Mouse (Mus musculus) hindbrain, embryonic 14.5 days (tissue): ENCODE data around the gene Aldh16a1. TPM values are rescaled to one million over a fixed set of nuclear protein-coding genes. Genes with fewer than 3 reads are reported as not detected.
"Not testable (repeated sequence)": the region's sequence is repeated elsewhere in the genome, so short reads cannot be mapped to it uniquely, and the experiment has no call there.

ENCODE experiments used
- ATAC-seq: fragments of 200-750 bp; cut with Nextera tagmentation; 2 replicates; pipeline ENCODE4 v1.8.0; 2017; ENCODE audit warnings: moderate number of reproducible peaks, mild to moderate bottlenecking, moderate TSS enrichment, moderate library complexity; ENCODE audit not compliant: low FRiP score
- DNase-seq: peaks from one replicate; pipeline ENCODE4 v3.0.0-alpha.2; 2015; ENCODE audit warnings: low spot score
- H3K27ac ChIP-seq: fragments of 300-500 bp; sonication (generic); 2 replicates; pipeline ENCODE4 v1.5.1; 2014; ENCODE audit warnings: mild to moderate bottlenecking, moderate library complexity
- H3K27me3 ChIP-seq: fragments of 300-500 bp; sonication (generic); 2 replicates; pipeline ENCODE4 v1.6.1; 2014; ENCODE audit warnings: mild to moderate bottlenecking, low read length, mixed read lengths; ENCODE audit not compliant: control insufficient read depth, insufficient read depth
- H3K36me3 ChIP-seq: fragments of 300-500 bp; sonication (generic); replicated peaks from 2 replicates; pipeline ENCODE4 v1.6.1; 2014; ENCODE audit not compliant: control insufficient read depth, insufficient read depth
- H3K4me1 ChIP-seq: fragments of 300-500 bp; sonication (generic); replicated peaks from 2 replicates; pipeline ENCODE4 v1.6.1; 2014; ENCODE audit warnings: antibody characterized with exemption, low read length, mixed read lengths; ENCODE audit not compliant: control insufficient read depth, insufficient read depth
- H3K4me2 ChIP-seq: fragments of 300-500 bp; sonication (generic); replicated peaks from 2 replicates; pipeline ENCODE4 v1.6.1; 2014; ENCODE audit warnings: mild to moderate bottlenecking, moderate library complexity
- H3K4me3 ChIP-seq: fragments of 300-500 bp; sonication (generic); replicated peaks from 2 replicates; pipeline ENCODE4 v1.5.1; 2014; ENCODE audit warnings: mild to moderate bottlenecking, low read length
- H3K9ac ChIP-seq: fragments of 300-500 bp; sonication (generic); 2 replicates; pipeline ENCODE4 v1.6.1; 2014
- H3K9me3 ChIP-seq: fragments of 300-500 bp; sonication (generic); 2 replicates; pipeline ENCODE4 v1.6.1; 2016; ENCODE audit warnings: low read length; ENCODE audit not compliant: control insufficient read depth
- WGBS: fragments of 180-500 bp; shearing (Covaris S2); extraction: QIAGEN DNeasy Blood & Tissue Kit; methylation state at CpG from one replicate; pipeline ENCODE4 v1.1.7; 2014; 5-methylcytosine and 5-hydroxymethylcytosine counted together
- polyA plus RNA-seq: library from polyadenylated mRNA; unstranded; fragments of >200 nt; fragmentation: Nextera tagmentation; extraction: Ambion mirVana; gene quantifications from 2 replicates; pipeline ENCODE4 v1.2.1, GENCODE M21; 2014

Aldh16a1 gene
- polyA plus RNA-seq, 1 experiment from 2014 or later = 21.3 TPM

- ATAC-seq, H3K4me2 ChIP-seq, DNase-seq, H3K36me3 ChIP-seq, H3K9me3 ChIP-seq, H3K27ac ChIP-seq, H3K4me1 ChIP-seq, H3K4me3 ChIP-seq, H3K9ac ChIP-seq, H3K27me3 ChIP-seq: not testable (repeated sequence)
- 92% methylated on average over 14 of the region's 14 CpGs for WGBS
These were observed 58.4 kb downstream of the Aldh16a1 start for GRCm38 (mm10) chr7:45095965-45096364.

DNA sequence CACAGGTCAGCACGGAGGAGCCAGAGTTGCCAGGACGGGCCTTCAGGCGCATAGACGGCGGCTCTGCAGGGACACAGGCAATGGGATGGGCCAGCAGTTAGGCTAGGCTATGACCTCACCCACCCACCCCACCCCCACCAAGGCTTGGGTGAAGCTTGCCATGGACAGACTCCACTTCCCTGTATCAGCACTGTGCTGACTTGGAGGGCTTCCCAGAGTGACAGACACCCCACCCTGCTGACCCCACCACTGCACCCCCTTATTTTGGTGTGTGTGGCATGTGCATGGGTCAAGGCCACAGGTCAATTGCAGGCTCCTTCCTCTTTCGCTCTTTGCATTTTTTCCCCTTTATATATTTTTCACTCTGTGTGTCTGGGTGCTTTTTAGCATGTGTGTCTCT, 59.0 kb downstream of the Aldh16a1 start:
- Histone ChIP-seq H3K4me2 (no peak overlapping the region), H3K4me3 (no peak overlapping the region), H3K9me3 (no peaks in the 10 kb centered on the region), H3K27ac (no peak overlapping the region), H3K9ac (no peak overlapping the region), H3K4me1 (no peaks in the 10 kb centered on the region), H3K36me3 (no peaks in the 10 kb centered on the region), H3K27me3 (no peaks in the 10 kb centered on the region)
- DNase-seq (no peak), ATAC-seq (no peak)
- WGBS = 88% methylated on average over 6 of the region's 6 CpGs

GRCm38 (mm10) chr7:45094121-45094520, 60.3 kb downstream of the Aldh16a1 start:
- H3K4me3 ChIP-seq = no peak overlapping the region
- H3K4me2 ChIP-seq = no peak overlapping the region
- H3K27me3 ChIP-seq = no peaks in the 10 kb centered on the region
- H3K9ac ChIP-seq = no peak overlapping the region
- H3K36me3 ChIP-seq = no peaks in the 10 kb centered on the region
- ATAC-seq = no peak
- no peaks in the 10 kb centered on the region for H3K4me1 ChIP-seq
- no peak overlapping the region for H3K27ac ChIP-seq
- no peaks in the 10 kb centered on the region for H3K9me3 ChIP-seq
- DNase-seq = no peak
- WGBS = 44% methylated on average over 7 of the region's 7 CpGs

DNA sequence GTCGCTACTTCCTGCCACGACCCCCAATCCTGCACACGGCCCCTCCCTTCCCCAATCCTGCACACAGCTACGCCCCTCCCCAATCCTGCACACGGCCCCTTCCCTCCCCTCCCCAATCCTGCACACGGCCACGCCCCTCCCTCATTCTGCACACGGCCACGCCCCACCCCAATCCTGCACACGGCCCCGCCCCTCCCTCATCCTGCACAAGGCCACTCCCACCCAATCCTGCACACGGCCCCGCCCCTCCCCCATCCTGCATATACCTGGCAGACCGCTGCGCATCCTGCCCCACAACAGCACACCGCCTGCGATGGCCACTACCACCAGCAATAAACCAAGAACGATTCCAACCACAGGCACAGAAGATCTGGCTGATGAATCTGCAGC, 60.9 kb downstream of the Aldh16a1 start:
- no peak for DNase-seq
- 38% methylated on average over 18 of the region's 18 CpGs for WGBS

DNA sequence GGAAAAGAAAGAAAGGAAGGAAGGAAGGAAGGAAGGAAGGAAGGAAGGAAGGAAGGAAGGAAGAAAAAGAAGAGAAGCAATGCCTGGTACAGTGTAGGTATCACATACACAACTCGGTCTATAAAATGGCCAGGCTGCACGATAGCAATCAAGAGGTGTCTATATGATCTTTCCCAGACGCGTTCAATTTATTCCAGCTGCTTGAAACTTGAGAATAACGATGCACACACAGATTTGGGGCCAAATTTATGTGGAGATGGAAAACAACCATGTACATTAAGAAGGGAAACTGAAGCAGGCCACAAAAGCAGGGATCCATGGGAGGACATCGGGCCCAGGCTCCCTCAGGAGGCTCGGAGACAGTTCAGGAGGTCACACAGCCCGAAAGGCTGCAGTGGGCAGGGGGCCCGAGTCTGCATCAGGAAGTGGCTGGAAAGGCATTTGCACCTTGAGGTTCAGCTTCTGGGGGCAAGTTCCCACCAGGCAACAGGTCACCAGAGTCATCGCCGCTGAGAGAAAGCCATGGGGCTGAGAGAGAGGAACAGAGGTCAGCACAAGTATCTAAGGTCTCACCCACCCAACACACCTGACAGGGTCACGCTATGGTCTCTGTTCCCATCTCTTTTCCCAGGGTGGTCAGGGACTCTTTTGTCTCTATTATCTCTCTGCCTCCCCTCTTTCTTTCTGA, 61.4 kb downstream of the Aldh16a1 start:
- Histone ChIP-seq H3K4me1 (no peaks in the 10 kb centered on the region), H3K4me2 (no peak overlapping the region), H3K9me3 (no peaks in the 10 kb centered on the region), H3K36me3 (no peaks in the 10 kb centered on the region), H3K27me3 (no peaks in the 10 kb centered on the region), H3K4me3 (no peak overlapping the region), H3K9ac (no peak overlapping the region), H3K27ac (no peak overlapping the region)
- WGBS = 71% methylated on average over 12 of the region's 12 CpGs
- no peak for ATAC-seq
- DNase-seq = no peak

More for the DNA sequence above, 60.9 kb downstream of the Aldh16a1 start:
- no peaks in the 10 kb centered on the region for H3K4me1 ChIP-seq
- ATAC-seq = no peak
- H3K9me3 ChIP-seq = no peaks in the 10 kb centered on the region
- H3K4me2 ChIP-seq = no peak overlapping the region
- no peaks in the 10 kb centered on the region for H3K36me3 ChIP-seq
- no peaks in the 10 kb centered on the region for H3K27me3 ChIP-seq
- no peak overlapping the region for H3K4me3 ChIP-seq
- no peak overlapping the region for H3K9ac ChIP-seq
- H3K27ac ChIP-seq = no peak overlapping the region

DNA sequence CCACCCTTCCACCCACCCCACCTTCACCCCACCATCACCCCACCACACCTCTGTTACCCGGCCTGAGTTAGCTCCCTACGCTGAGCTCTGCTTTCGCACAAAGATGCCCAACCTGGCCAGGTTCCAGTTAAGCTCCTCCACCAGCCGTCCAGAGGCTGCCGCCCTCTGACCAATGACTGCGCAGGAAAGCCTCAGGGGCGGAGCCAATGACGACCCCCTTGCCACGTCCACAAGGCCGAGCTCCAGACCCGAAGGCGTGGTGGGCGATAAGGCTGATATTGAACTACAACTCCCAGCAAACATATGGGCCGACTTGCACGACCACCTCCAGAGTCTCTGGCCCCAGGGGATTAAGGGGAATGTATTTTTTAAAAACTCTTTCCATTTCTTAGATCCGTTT, 62.3 kb downstream of the Aldh16a1 start, which contains the start of gene Rcn3:
Rcn3 (minus strand) TSS at position 174 of the 400 bp plus-strand sequence.
- no peak within 1 kb of the TSS for H3K27ac ChIP-seq

DNA sequence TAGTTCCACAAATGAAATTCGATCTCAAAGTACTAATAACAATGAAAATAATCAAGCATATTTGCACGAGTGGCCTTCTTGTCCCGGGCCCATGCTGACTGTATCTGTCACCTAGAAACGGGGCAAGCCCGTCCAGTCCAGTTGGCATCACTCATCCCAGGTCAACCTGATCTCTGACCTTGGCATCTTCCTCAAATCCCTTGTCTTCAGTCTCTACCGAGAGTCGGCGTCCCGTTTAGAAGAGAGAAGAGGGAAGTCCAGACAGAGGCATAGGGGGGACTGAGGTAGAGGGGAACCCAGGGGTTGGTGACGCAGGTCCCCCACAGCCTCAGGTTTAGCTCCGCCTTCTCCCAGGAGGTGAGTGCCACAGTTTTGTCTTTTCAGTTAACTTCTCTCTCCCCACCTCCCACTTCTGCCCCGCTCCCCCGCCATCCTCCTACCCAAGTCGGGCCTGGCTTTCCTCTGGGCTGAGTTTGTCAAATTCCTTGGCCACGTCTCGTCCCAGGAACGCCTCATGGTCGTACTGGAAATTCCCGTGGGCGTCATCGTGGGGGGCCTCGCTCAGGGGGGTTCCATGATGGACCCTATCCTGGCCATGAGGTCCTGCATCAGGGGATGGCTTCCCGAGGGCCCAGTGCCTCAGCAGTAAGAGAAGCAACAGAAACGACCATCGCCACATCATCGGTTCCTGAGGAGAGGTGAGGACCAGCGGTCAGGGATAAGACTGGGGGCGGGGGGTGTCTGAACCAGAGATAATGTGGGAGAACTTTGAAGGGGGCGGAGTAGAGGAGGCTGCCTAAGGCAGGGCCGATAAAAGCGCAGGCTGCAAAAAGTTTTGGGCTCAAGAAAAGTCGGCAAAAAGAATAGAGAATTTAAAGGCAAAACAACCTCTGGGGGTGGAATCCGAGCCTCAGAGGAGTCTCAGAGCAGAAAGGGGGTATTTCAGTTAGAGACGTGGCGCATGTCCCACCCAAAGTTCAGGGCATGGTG, 63.1 kb downstream of the Aldh16a1 start:
- H3K4me2 ChIP-seq = peak overlapping the region; percentile 52
- no peak overlapping the region for H3K27ac ChIP-seq
- peak; percentile 32; the same call in 1 of the 2 replicates for ATAC-seq
- 17% methylated on average over 35 of the region's 35 CpGs for WGBS
- no peaks in the 10 kb centered on the region for H3K4me1 ChIP-seq
- no peaks in the 10 kb centered on the region for H3K36me3 ChIP-seq
- DNase-seq = no peak
- peak overlapping the region; percentile 35 for H3K4me3 ChIP-seq
- H3K9ac ChIP-seq = peak overlapping the region; percentile 32
- no peaks in the 10 kb centered on the region for H3K27me3 ChIP-seq
- no peaks in the 10 kb centered on the region for H3K9me3 ChIP-seq

More for the DNA sequence above, 62.3 kb downstream of the Aldh16a1 start, which contains the start of gene Rcn3:
- Histone ChIP-seq H3K27me3 (no peaks in the 10 kb centered on the region), H3K4me2 (peak within 1 kb of the TSS; percentile 52), H3K36me3 (no peaks in the 10 kb centered on the region), H3K4me3 (peak within 1 kb of the TSS; percentile 35), H3K4me1 (no peaks in the 10 kb centered on the region), H3K9me3 (no peaks in the 10 kb centered on the region), H3K9ac (peak within 1 kb of the TSS; percentile 32)
- peak; percentile 86 for DNase-seq
- WGBS = 0% methylated on average over 16 of the region's 16 CpGs
- peak; percentile 92 for ATAC-seq
